Mouse (Mus musculus): ENCODE data around the gene Izumo1. TPM values are rescaled to one million over a fixed set of nuclear protein-coding genes. Genes with fewer than 3 reads are reported as not detected.

The Izumo1 gene
- total RNA-seq, 2 experiments from 2014 or later, result 0.22 to 0.33 TPM

- no peak for DNase-seq (ENCODE audit: low spot score in 2 of 2)
Observed at GRCm38 (mm10) chr7:45617042-45617695, 4.4 kb upstream of the Izumo1 start, which contains the start of gene Fut1. Gene Fut1, plus strand, starts transcription at chr7:45617289.

GRCm38 (mm10) chr7:45618316-45618715, 3.3 kb upstream of the Izumo1 start:
- no peak for DNase-seq (ENCODE audit: low spot score in 2 of 2)

GRCm38 (mm10) chr7:45619592-45619991, 2.0 kb upstream of the Izumo1 start:
- DNase-seq (ENCODE audit: low spot score in 2 of 2), result no peak

- no peak for DNase-seq (ENCODE audit: low spot score in 2 of 2)
Observed at GRCm38 (mm10) chr7:45623507-45623906, 1.9 kb downstream of the Izumo1 start.

GRCm38 (mm10) chr7:45624718-45625117, 3.1 kb downstream of the Izumo1 start:
- no peak for DNase-seq (ENCODE audit: low spot score in 2 of 2)

- DNase-seq (ENCODE audit: low spot score in 2 of 2), result no peak
Observed at GRCm38 (mm10) chr7:45625481-45625880, 3.9 kb downstream of the Izumo1 start.

- DNase-seq (ENCODE audit: low spot score in 2 of 2), result no peak
Observed at GRCm38 (mm10) chr7:45626571-45627076, 5.0 kb downstream of the Izumo1 start.

- DNase-seq (ENCODE audit: low spot score in 2 of 2), result no peak
Observed at GRCm38 (mm10) chr7:45627261-45627660, 5.7 kb downstream of the Izumo1 start, which contains the start of gene Rasip1. Gene Rasip1, plus strand, starts transcription at chr7:45627488.

- peak; percentile 94 to 98 for DNase-seq (ENCODE audit: low spot score in 2 of 2)
Observed at GRCm38 (mm10) chr7:45628364-45629294, 7.0 kb downstream of the Izumo1 start.

- no peak for DNase-seq (ENCODE audit: low spot score in 2 of 2)
Observed at GRCm38 (mm10) chr7:45630064-45630907, 8.7 kb downstream of the Izumo1 start.

- no peak for DNase-seq (ENCODE audit: low spot score in 2 of 2)
Observed at GRCm38 (mm10) chr7:45632499-45632898, 10.9 kb downstream of the Izumo1 start.

GRCm38 (mm10) chr7:45634946-45635681, 13.5 kb downstream of the Izumo1 start:
- DNase-seq (ENCODE audit: low spot score in 2 of 2), result no peak

- no peak for DNase-seq (ENCODE audit: low spot score in 2 of 2)
Observed at GRCm38 (mm10) chr7:45635711-45636688, 14.4 kb downstream of the Izumo1 start.

GRCm38 (mm10) chr7:45637710-45638109, 16.1 kb downstream of the Izumo1 start:
- no peak for DNase-seq (ENCODE audit: low spot score in 2 of 2)

- peak; percentile 74 to 77 for DNase-seq (ENCODE audit: low spot score in 2 of 2)
Observed at GRCm38 (mm10) chr7:45638623-45639401, 17.2 kb downstream of the Izumo1 start.

GRCm38 (mm10) chr7:45639561-45640027, 18.0 kb downstream of the Izumo1 start, which contains the start of gene Mamstr:
Gene Mamstr, plus strand, starts transcription at chr7:45639977.
- no peak for DNase-seq (ENCODE audit: low spot score in 2 of 2)

- DNase-seq (ENCODE audit: low spot score in 2 of 2), result no peak
Observed at GRCm38 (mm10) chr7:45640191-45640957, 18.8 kb downstream of the Izumo1 start.
